Mouse (Mus musculus) CH12.LX (cell line): ENCODE measurements around the gene B4gat1. TPM values are rescaled to one million over a fixed set of nuclear protein-coding genes. Genes with fewer than 3 reads are reported as not detected.

Experiments
- DNase-seq: peaks from one replicate; pipeline ENCODE4 v3.0.0-alpha.2; 2013; ENCODE audit errors: extremely low read depth
- H3K27ac ChIP-seq: 2 replicates; pipeline ENCODE4 v1.5.1; 2012; ENCODE audit warnings: low read depth, mild to moderate bottlenecking, control low read depth, moderate library complexity; ENCODE audit not compliant: insufficient read depth
- H3K27me3 ChIP-seq: replicated peaks from 2 replicates; pipeline ENCODE3; 2012; ENCODE audit warnings: inconsistent platforms
- H3K36me3 ChIP-seq, 2 experiments: replicated peaks in 1 of 2; 2 replicates each; pipeline versions ENCODE3 to v1.6.1; 2012; ENCODE audit warnings: inconsistent platforms in 1 of 2, low read length in 1 of 2, mild to moderate bottlenecking in 1 of 2, mixed read lengths in 1 of 2, moderate library complexity in 1 of 2; ENCODE audit not compliant: control insufficient read depth in 1 of 2, insufficient read depth in 1 of 2
- H3K4me1 ChIP-seq, 2 experiments: 2 replicates each; pipeline ENCODE4 v1.6.1; 2012; ENCODE audit warnings: inconsistent platforms in 1 of 2, moderate library complexity in 1 of 2; ENCODE audit not compliant: insufficient read depth in 2 of 2, control insufficient read depth in 1 of 2
- H3K4me2 ChIP-seq: 2 replicates; pipeline ENCODE4 v1.6.1; 2012; ENCODE audit warnings: low read depth, mild to moderate bottlenecking, control low read depth; ENCODE audit not compliant: poor library complexity, insufficient read depth, severe bottlenecking
- H3K4me3 ChIP-seq, 3 experiments: fragments of 150-350 bp in 1 of 3; sonication (generic) in 1 of 3; replicated peaks in 1 of 3; 2 replicates each; pipeline versions ENCODE3 to v1.5.1; 2011 to 2012; ENCODE audit warnings: low read depth in 2 of 3, low read length in 2 of 3, mild to moderate bottlenecking in 2 of 3, moderate library complexity in 2 of 3, control low read depth in 1 of 3, improper control_type of control experiment in 1 of 3, inconsistent platforms in 1 of 3, mixed read lengths in 1 of 3; ENCODE audit not compliant: poor library complexity in 1 of 3
- H3K79me2 ChIP-seq: replicated peaks from 2 replicates; pipeline ENCODE4 v1.6.1; 2012; ENCODE audit warnings: mild to moderate bottlenecking, moderate library complexity; ENCODE audit not compliant: control insufficient read depth, poor library complexity, insufficient read depth, severe bottlenecking; ENCODE audit errors: extremely low read depth
- H3K9ac ChIP-seq: 2 replicates; pipeline ENCODE4 v1.6.1; 2012; ENCODE audit warnings: low read depth, mild to moderate bottlenecking, control low read depth, moderate library complexity; ENCODE audit not compliant: insufficient read depth
- H3K9me3 ChIP-seq: replicated peaks from 2 replicates; pipeline ENCODE3; 2012; ENCODE audit warnings: low read length, inconsistent platforms, mixed read lengths
- CHD1 ChIP-seq: IDR thresholded peaks from 2 replicates; pipeline ENCODE4 v1.6.1; 2012; ENCODE audit warnings: low read depth, low read length, improper control_type of control experiment, inconsistent platforms
- ETS1 ChIP-seq: conservative IDR thresholded peaks from 2 replicates; pipeline ENCODE4 v1.6.1; 2012; ENCODE audit warnings: low read depth, mild to moderate bottlenecking, inconsistent platforms, low read length, improper control_type of control experiment, moderate library complexity
- HCFC1 ChIP-seq: IDR thresholded peaks from 2 replicates; pipeline ENCODE4 v1.6.1; 2012; ENCODE audit warnings: low read depth, mild to moderate bottlenecking, inconsistent platforms, low read length, improper control_type of control experiment
- IRF4 ChIP-seq: IDR thresholded peaks from 2 replicates; pipeline ENCODE4 v1.6.1; 2014; ENCODE audit warnings: low read depth, mild to moderate bottlenecking, inconsistent platforms, low read length, improper control_type of control experiment
- JUND ChIP-seq: conservative IDR thresholded peaks from 2 replicates; pipeline ENCODE4 v1.6.1; 2011; ENCODE audit warnings: low read depth, low read length, improper control_type of control experiment
- MAX ChIP-seq: IDR thresholded peaks from 2 replicates; pipeline ENCODE4 v1.6.1; 2011; ENCODE audit warnings: low read length, improper control_type of control experiment
- MYC ChIP-seq: IDR thresholded peaks from 2 replicates; pipeline ENCODE4 v1.6.1; 2011; ENCODE audit warnings: low read depth, mild to moderate bottlenecking, improper control_type of control experiment, low read length
- POLR2A ChIP-seq: IDR thresholded peaks from 2 replicates; pipeline ENCODE4 v1.6.1; 2011; ENCODE audit warnings: low read depth, mild to moderate bottlenecking, improper control_type of control experiment, low read length
- RCOR1 ChIP-seq: conservative IDR thresholded peaks from 2 replicates; pipeline ENCODE4 v1.6.1; 2012; ENCODE audit warnings: low read depth, mild to moderate bottlenecking, inconsistent platforms, low read length, improper control_type of control experiment
- SMC3 ChIP-seq: IDR thresholded peaks from 2 replicates; pipeline ENCODE4 v1.6.1; 2011; ENCODE audit warnings: low read depth, low read length, improper control_type of control experiment
- USF1 ChIP-seq: IDR thresholded peaks from 2 replicates; pipeline ENCODE4 v1.6.1; 2014; ENCODE audit warnings: low read depth, mild to moderate bottlenecking, inconsistent platforms, low read length, improper control_type of control experiment
- ZC3H11A ChIP-seq: IDR thresholded peaks from 2 replicates; pipeline ENCODE4 v1.6.1; 2012; ENCODE audit warnings: low read depth, mild to moderate bottlenecking, inconsistent platforms, low read length, improper control_type of control experiment
- dilution Hi-C: fragments of 300-500 bp; cut with MboI; formaldehyde crosslinking; loops from 2 replicates; pipeline ENCODE4 v1.14.3; 2020; ENCODE audit warnings: low sequenced_read_pairs; ENCODE audit not compliant: extremely low pct_unique_long_range_greater_than_20kb, extremely low pct_ligation_motif_present
- in situ Hi-C: fragments of 300-500 bp; cut with MboI; formaldehyde crosslinking; loops from 3 replicates; pipeline ENCODE4 v1.14.3; 2019; ENCODE audit warnings: low sequenced_read_pairs, low pct_ligation_motif_present, low pct_unique_long_range_greater_than_20kb, mixed read lengths
- polyA plus RNA-seq: library from polyadenylated mRNA; unstranded; fragments of >175 nt; gene quantifications from 2 replicates; pipeline ENCODE4 v1.2.1, GENCODE M21; 2012; ENCODE audit warnings: low read depth; ENCODE audit not compliant: insufficient read length
- total RNA-seq, 2 experiments: library from RNA; depleted of rRNA; stranded (reverse); fragments of 300-350 nt in 1 of 2; fragments of >200 nt in 1 of 2; gene quantifications; 2 replicates each; pipeline ENCODE4 v1.2.3; 2012 to 2014

Gene B4gat1
- total and polyA plus RNA-seq, 3 experiments, result 5.2 to 12.1 (median 6.9) TPM

GRCm38 (mm10) chr19:5062446-5062845 lies 23.8 kb downstream of the B4gat1 start:
- no peak for DNase-seq
- Histone ChIP-seq H3K4me1 (peaks cover 5 to 11% of the 10 kb centered on the region in 2 experiments; a peak in 3 of 4 replicates), H3K4me2 (no peak overlapping the region), H3K27me3 (peaks cover 53% of the 10 kb centered on the region), H3K27ac (no peak overlapping the region), H3K36me3 (peaks cover 0 to 3% of the 10 kb centered on the region in 2 experiments), H3K79me2 (no peaks in the 10 kb centered on the region), H3K9ac (no peak overlapping the region), H3K9me3 (no peaks in the 10 kb centered on the region), H3K4me3 (no peak overlapping the region)
- in situ Hi-C loops, result no loop called here
- TF ChIP-seq JUND, result no peak
- dilution Hi-C loops, result no loop called here

DNA sequence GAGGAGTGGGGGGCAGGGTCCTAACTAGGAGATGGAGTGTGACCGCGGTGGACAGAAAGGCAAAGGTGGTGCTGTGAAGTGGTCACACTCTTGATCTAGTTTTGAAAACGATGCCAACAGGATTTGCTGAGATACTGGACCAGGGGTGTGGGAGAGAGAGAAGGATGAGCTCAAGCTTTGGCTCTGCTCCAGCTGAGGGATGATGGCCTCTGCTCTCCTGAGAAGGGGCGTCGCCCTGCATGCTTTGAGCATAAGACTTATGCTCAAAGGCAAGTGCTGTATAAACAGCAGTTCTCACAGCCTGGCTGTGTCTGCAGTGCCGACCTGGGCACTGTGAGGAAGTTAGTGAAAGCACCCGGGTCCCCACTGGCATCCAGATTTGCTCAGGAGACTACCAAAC lies 26.5 kb downstream of the B4gat1 start:
- peaks cover 78% of the 10 kb centered on the region for H3K27me3 ChIP-seq
- dilution Hi-C loops (no loop called here), in situ Hi-C loops (no loop called here)
- H3K4me3 ChIP-seq, result no peak overlapping the region
- H3K79me2 ChIP-seq, result no peaks in the 10 kb centered on the region
- H3K9ac ChIP-seq, result no peak overlapping the region
- no peaks in the 10 kb centered on the region for H3K36me3 ChIP-seq
- no peak for DNase-seq
- no peak overlapping the region for H3K4me2 ChIP-seq
- H3K4me1 ChIP-seq, result no peaks in the 10 kb centered on the region; a peak in 1 of 4 replicates
- no peaks in the 10 kb centered on the region for H3K9me3 ChIP-seq
- TF ChIP-seq ETS1 (no peak), MYC (no peak), IRF4 (no peak)
- no peak overlapping the region for H3K27ac ChIP-seq

DNA sequence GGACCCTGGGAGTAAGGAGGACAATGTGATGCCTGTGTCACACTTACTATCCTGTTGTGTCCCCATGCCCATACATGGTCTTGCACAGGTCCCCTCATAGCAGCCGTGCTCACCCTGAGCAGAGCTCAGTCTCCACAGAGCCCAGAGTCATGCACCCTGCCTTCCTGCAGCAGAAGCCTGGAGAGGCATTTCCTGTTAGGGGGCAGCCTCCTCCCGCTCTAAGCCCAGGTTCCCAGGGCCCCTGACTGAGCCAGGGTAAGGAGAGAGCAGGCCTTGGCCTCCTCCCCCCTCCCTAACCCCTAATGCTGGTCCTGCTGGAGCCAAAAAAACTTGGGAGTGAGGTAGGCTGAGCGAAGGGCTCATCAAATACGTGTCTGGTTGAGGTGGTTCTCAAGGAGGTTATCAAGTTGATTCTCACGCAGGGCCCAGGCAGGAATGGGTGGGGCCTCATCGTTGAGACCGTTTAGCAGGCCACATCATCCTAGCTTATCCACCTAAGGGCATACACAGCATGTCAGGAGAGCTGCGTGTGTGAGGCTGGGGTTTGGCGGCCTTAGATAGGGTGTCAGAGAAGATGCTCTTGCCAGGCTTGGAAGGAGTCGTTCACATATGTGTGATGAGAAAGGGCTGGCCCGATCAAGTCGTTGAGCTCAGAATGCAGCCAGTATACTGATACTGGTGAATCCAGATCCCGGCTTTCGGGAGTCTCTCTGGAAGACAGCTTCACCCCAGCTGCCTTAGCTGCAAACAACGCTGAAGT lies 28.6 kb downstream of the B4gat1 start:
- H3K27ac ChIP-seq, result no peak overlapping the region
- peaks cover 0 to 7% of the 10 kb centered on the region in 2 experiments; a peak in 3 of 4 replicates for H3K4me1 ChIP-seq
- no peaks in the 10 kb centered on the region for H3K9me3 ChIP-seq
- H3K4me2 ChIP-seq, result no peak overlapping the region
- peaks cover 85% of the 10 kb centered on the region for H3K27me3 ChIP-seq
- no peak overlapping the region for H3K9ac ChIP-seq
- no peak overlapping the region for H3K4me3 ChIP-seq
- no peak for DNase-seq
- in situ Hi-C loops (no loop called here), dilution Hi-C loops (no loop called here)
- TF ChIP-seq MYC (no peak), CHD1 (no peak), POLR2A (no peak), HCFC1 (no peak), USF1 (no peak), RCOR1 (no peak), MAX (no peak), SMC3 (no peak), JUND (no peak), ZC3H11A (no peak), ETS1 (no peak)
- no peaks in the 10 kb centered on the region for H3K79me2 ChIP-seq
- no peaks in the 10 kb centered on the region for H3K36me3 ChIP-seq
